ENCODE assay signal across 8 mouse cellular contexts in the genomic region with DNA sequence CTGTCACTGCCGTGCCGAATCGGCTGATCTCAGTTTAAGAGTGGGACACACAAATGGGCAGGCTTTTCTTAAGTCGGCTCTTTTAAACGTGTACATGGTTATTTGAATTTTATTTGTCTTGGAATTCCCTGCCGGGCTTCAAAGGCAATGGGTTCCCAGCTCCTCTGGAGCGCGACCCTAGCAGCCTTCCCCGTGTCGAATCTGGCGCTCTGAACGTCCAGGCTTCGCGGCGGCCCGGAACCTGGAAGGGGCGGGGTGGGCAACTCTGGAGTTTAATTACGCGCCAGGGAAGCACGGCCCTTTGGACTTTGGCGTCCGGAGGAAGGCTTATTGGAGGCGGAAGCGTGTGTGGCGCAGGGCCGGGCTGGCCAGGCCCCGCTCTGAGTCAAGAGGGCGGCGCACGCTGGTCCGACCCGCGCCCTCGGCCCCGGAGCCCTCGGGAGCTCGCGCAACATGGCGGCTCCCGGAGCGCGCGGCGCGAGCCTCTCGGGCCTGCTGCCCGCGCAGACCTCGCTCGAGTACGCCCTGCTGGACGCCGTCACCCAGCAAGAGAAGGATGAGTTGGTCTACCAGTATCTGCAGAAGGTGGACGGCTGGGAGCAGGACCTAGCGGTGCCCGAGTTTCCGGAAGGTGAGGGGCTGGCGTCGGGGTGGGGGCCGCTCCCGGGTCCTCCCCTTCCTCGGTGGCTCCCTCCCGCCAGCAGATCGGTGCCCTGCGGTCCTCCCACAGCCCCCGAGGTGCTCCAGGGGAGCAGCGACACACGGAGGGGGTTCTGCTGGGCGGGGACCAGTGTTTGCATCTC. TPM values are rescaled to one million over a fixed set of nuclear protein-coding genes. Genes with fewer than 3 reads are reported as not detected.
DNase-seq lines count a peak whose midpoint lies in the region; ATAC-seq and TF ChIP-seq lines count a peak whose summit lies in the region.

A gene (plus strand): TSS at position 32 of the 803 bp plus-strand sequence.

- no peak for TF ChIP-seq CTCF in G1E (IDR thresholded peaks at IDR 0.05; ENCODE audit: low read depth, low read length)
- no peak for TF ChIP-seq CTCF in lung, adult 2 months (IDR thresholded peaks at IDR 0.05; ENCODE audit: insufficient read depth, low read length)

- peak; percentile 71 for DNase-seq in G1E (ENCODE audit: low spot score)
- DNase-seq in cerebellum, adult 18-20 months = peak; percentile 77 to 87
- DNase-seq in heart, postnatal 14 days = peak; percentile 89 to 91
- DNase-seq in layer of hippocampus, adult 11-12 months (ENCODE audit: low spot score) = peak; percentile 74
- DNase-seq in lung, adult 2 months = peak; percentile 90
- DNase-seq in testis, postnatal 10 days (ENCODE audit: low spot score) = peak; percentile 89

- peaks cover 56% of the 10 kb centered on the region for H3K36me3 ChIP-seq in G1E (replicated peaks)
- H3K36me3 ChIP-seq in forebrain, embryonic 15.5 days = peaks cover 19% of the 10 kb centered on the region
- H3K36me3 ChIP-seq in neural tube, embryonic 15.5 days = peaks cover 21% of the 10 kb centered on the region

- ATAC-seq in G1E (ENCODE audit: extremely low read depth, insufficient number of reproducible peaks, low FRiP score, poor library complexity, severe bottlenecking) = peak; percentile 65
- ATAC-seq in forebrain, embryonic 15.5 days (replicated peaks) = peak; percentile 85
- peak; percentile 88 for ATAC-seq in neural tube, embryonic 15.5 days (ENCODE audit: low FRiP score)

- peak within 1 kb of the TSS; percentile 90 for H3K4me2 ChIP-seq in forebrain, embryonic 15.5 days (replicated peaks)
- H3K4me2 ChIP-seq in neural tube, embryonic 15.5 days = peak within 1 kb of the TSS; percentile 87

- no peaks in the 10 kb centered on the region for H3K9me3 ChIP-seq in G1E (replicated peaks)
- no peaks in the 10 kb centered on the region for H3K9me3 ChIP-seq in forebrain, embryonic 15.5 days
- no peaks in the 10 kb centered on the region for H3K9me3 ChIP-seq in neural tube, embryonic 15.5 days (replicated peaks)

- intact Hi-C loops in heart, postnatal 14 days (cut with DNase I) = no loop called here

- peak within 1 kb of the TSS; percentile 90 for H3K4me3 ChIP-seq in G1E (ENCODE audit: low read depth, low read length)
- H3K4me3 ChIP-seq in forebrain, embryonic 15.5 days = peak within 1 kb of the TSS; percentile 71
- peak within 1 kb of the TSS; percentile 98 for H3K4me3 ChIP-seq in lung, adult 2 months (replicated peaks; ENCODE audit: extremely low read depth, low read depth, low read length)
- H3K4me3 ChIP-seq in neural tube, embryonic 15.5 days (replicated peaks) = peak within 1 kb of the TSS; percentile 96

- WGBS in forebrain, embryonic 15.5 days = under 1% methylated on average over 69 of the region's 69 CpGs
- under 1% methylated on average over 69 of the region's 69 CpGs for WGBS in lung, adult 2 months
- under 1% methylated on average over 69 of the region's 69 CpGs for WGBS in neural tube, embryonic 15.5 days

- peak; percentile 47 for TF ChIP-seq POLR2A in lung, adult 2 months (IDR thresholded peaks at IDR 0.05; ENCODE audit: borderline replicate concordance, extremely low read depth, low read depth, low read length)

- H3K27me3 ChIP-seq in G1E (ENCODE audit: insufficient read depth, low read length) = no peaks in the 10 kb centered on the region
- H3K27me3 ChIP-seq in forebrain, embryonic 15.5 days = no peaks in the 10 kb centered on the region
- H3K27me3 ChIP-seq in neural tube, embryonic 15.5 days (replicated peaks) = no peaks in the 10 kb centered on the region

- peak within 1 kb of the TSS; percentile 89 for H3K27ac ChIP-seq in forebrain, embryonic 15.5 days (replicated peaks)
- peak within 1 kb of the TSS; percentile 93 for H3K27ac ChIP-seq in neural tube, embryonic 15.5 days (replicated peaks)

- peak within 1 kb of the TSS; percentile 83 for H3K9ac ChIP-seq in forebrain, embryonic 15.5 days (replicated peaks)
- H3K9ac ChIP-seq in neural tube, embryonic 15.5 days (replicated peaks) = peak within 1 kb of the TSS; percentile 92

- peaks cover 47% of the 10 kb centered on the region for H3K4me1 ChIP-seq in G1E (ENCODE audit: insufficient read depth, low read depth, low read length)
- H3K4me1 ChIP-seq in forebrain, embryonic 15.5 days = peaks cover 26% of the 10 kb centered on the region
- H3K4me1 ChIP-seq in lung, adult 2 months (ENCODE audit: control insufficient read depth, insufficient read depth, low read length) = peaks cover 10% of the 10 kb centered on the region
- peaks cover 24% of the 10 kb centered on the region for H3K4me1 ChIP-seq in neural tube, embryonic 15.5 days

RNA-seq across cellular contexts. Expression of the gene that starts here (rescaled TPM):
- total RNA-seq in G1E (2014; fragmentation: Nextera tagmentation) = 16.7 and 18.6 TPM in 2 replicates
- total RNA-seq in G1E (2017) = 18.2 and 19.1 TPM in 2 replicates
- polyA plus RNA-seq in G1E (2012) = 6.2 and 7.3 TPM in 2 replicates
- polyA plus RNA-seq in forebrain, embryonic 15.5 days (2015; fragmentation: Nextera tagmentation; extraction: Ambion mirVana) = 11.2 and 12.7 TPM in 2 replicates
- total RNA-seq in heart, postnatal 14 days (2021) = 10 to 100 TPM; 24.4 to 25.1 TPM
- polyA plus RNA-seq in lung, adult 2 months (2012; rRNA removed) = 17.3 and 28.9 TPM in 2 replicates
- polyA plus RNA-seq in neural tube, embryonic 15.5 days (2015; fragmentation: Nextera tagmentation; extraction: Ambion mirVana) = 6.5 and 8.6 TPM in 2 replicates

Comparison
In these comparisons a context has a peak if more than half of its experiments do, and no peak if none do; other contexts are left out.
1. Peak in every context shown above with its lines: DNase-seq, ATAC-seq, H3K4me3 ChIP-seq and H3K27ac ChIP-seq.